Mouse (Mus musculus): ENCODE measurements around the gene Mif.

GRCm38 (mm10) chr10:75832272-75832895 lies 27.7 kb downstream of the Mif start:
- TF ChIP-seq CTCF (IDR thresholded peaks at IDR 0.05; ENCODE audit: borderline replicate concordance, extremely low read depth, insufficient read depth, insufficient read length), result peak; percentile 42; the same call in 1 of the 2 replicates
- no peak for TF ChIP-seq POLR2A (IDR thresholded peaks at IDR 0.05; ENCODE audit: borderline replicate concordance, extremely low read depth, insufficient read depth, insufficient read length, poor library complexity, severe bottlenecking)
